In the genomic region with DNA sequence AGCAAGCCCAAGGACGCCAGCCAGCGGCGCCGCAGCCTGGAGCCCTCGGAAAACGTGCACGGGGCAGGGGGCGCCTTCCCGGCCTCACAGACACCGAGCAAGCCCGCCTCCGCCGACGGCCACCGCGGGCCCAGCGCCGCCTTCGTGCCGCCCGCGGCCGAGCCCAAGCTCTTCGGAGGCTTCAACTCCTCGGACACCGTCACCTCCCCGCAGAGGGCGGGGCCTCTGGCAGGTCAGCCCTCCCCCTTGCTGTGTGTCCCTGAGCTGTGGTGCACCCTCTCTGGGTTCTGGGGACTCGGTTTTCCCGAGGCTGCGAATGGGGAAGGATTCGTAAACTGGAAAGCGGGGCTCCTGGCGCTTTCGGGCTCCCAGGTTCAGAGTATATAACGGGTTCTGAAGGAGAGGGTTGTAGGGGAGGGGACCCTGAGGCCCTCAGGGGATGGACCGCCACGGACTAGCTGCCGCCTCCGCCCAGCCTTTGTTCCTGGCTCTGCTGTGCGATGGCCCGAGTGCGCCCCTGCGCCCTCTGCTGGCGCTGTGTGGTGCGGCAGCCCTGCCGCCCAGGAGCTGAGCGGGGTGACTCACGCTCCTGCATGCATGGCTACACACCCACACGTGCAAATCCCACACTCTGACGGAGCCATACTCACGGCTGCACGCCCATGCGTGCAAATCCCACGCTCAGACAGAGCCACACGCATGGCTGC, we compare ENCODE assay signal across 8 mouse cellular contexts. TPM values are rescaled to one million over a fixed set of nuclear protein-coding genes. Genes with fewer than 3 reads are reported as not detected.
DNase-seq lines count a peak whose midpoint lies in the region; ATAC-seq and TF ChIP-seq lines count a peak whose summit lies in the region.

No protein-coding gene starts in this region.

- intact Hi-C loops in heart, postnatal 25 days (cut with DNase I) = loop anchor here (1.0 kb wide), 1 partner anchor 116 kb away; no protein-coding TSS in a partner anchor

- peak; percentile 81 for DNase-seq in ES-E14 (ENCODE audit: low read depth, low spot score)
- peak; percentile 83 for DNase-seq in cerebellum, adult 11-12 months
- DNase-seq in heart, postnatal 25 days (ENCODE audit: low spot score) = peak; percentile 85
- DNase-seq in layer of hippocampus, adult 11-12 months (ENCODE audit: low spot score) = peak; percentile 97
- DNase-seq in liver, postnatal 0 days = peak; percentile 89
- peak; percentile 78 for DNase-seq in telencephalon, adult 2 months (ENCODE audit: low read depth, low spot score)

- peak overlapping the region; percentile 56 to 65 for H3K4me3 ChIP-seq in ES-E14 (ENCODE audit: insufficient read depth in 1 of 2, low read depth in 1 of 2, low read length in 2 of 2, poor library complexity in 1 of 2, severe bottlenecking in 1 of 2)
- H3K4me3 ChIP-seq in forebrain, embryonic 15.5 days = peak overlapping the region; percentile 33
- H3K4me3 ChIP-seq in liver, postnatal 0 days (ENCODE audit: low read depth, low read length) = peak overlapping the region; percentile 41
- H3K4me3 ChIP-seq in neural tube, embryonic 13.5 days = peak overlapping the region; percentile 28

- H3K27ac ChIP-seq in ES-E14 (ENCODE audit: insufficient read depth, low read depth, low read length, poor library complexity, severe bottlenecking) = no peak overlapping the region; the same call in 1 of the 2 replicates
- peak overlapping the region; percentile 86 for H3K27ac ChIP-seq in forebrain, embryonic 15.5 days (replicated peaks)
- no peak overlapping the region for H3K27ac ChIP-seq in liver, postnatal 0 days (ENCODE audit: low read depth)
- peak overlapping the region; percentile 82 for H3K27ac ChIP-seq in neural tube, embryonic 13.5 days (replicated peaks)

- WGBS in forebrain, embryonic 15.5 days = under 1% methylated on average over 56 of the region's 56 CpGs
- WGBS in liver, postnatal 0 days (ENCODE audit: insufficient replicate concordance) = under 1% methylated on average over 56 of the region's 56 CpGs
- under 1% methylated on average over 54 of the region's 56 CpGs for WGBS in neural tube, embryonic 13.5 days

- peak overlapping the region; percentile 44 for H3K9ac ChIP-seq in ES-E14 (ENCODE audit: insufficient read depth, low read depth, low read length, poor library complexity, severe bottlenecking)
- peak overlapping the region; percentile 58 for H3K9ac ChIP-seq in forebrain, embryonic 15.5 days (replicated peaks)
- H3K9ac ChIP-seq in liver, postnatal 0 days (replicated peaks) = no peak overlapping the region
- H3K9ac ChIP-seq in neural tube, embryonic 13.5 days = peak overlapping the region; percentile 64

- in situ Hi-C loops in ES-E14 (cut with MboI; ENCODE audit: low sequenced_read_pairs in 2 of 2, unreplicated experiment in 2 of 2) = no loop called here

- no peaks in the 10 kb centered on the region for H3K27me3 ChIP-seq in forebrain, embryonic 15.5 days
- peaks cover 9% of the 10 kb centered on the region; the same call in 1 of the 2 replicates for H3K27me3 ChIP-seq in liver, postnatal 0 days (ENCODE audit: insufficient read depth, low read length)
- H3K27me3 ChIP-seq in neural tube, embryonic 13.5 days = no peaks in the 10 kb centered on the region

- H3K4me2 ChIP-seq in forebrain, embryonic 15.5 days (replicated peaks) = peak overlapping the region; percentile 53
- peak overlapping the region; percentile 70 for H3K4me2 ChIP-seq in liver, postnatal 0 days (ENCODE audit: low read depth, low read length)
- peak overlapping the region; percentile 49 for H3K4me2 ChIP-seq in neural tube, embryonic 13.5 days

- peaks cover 2 to 32% of the 10 kb centered on the region in 2 experiments; a peak in 3 of 4 replicates for H3K4me1 ChIP-seq in ES-E14 (ENCODE audit: control insufficient read depth in 2 of 2, insufficient read depth in 2 of 2, low read length in 2 of 2, poor library complexity in 1 of 2)
- peaks cover 31% of the 10 kb centered on the region for H3K4me1 ChIP-seq in forebrain, embryonic 15.5 days
- peaks cover 8% of the 10 kb centered on the region; the same call in 1 of the 2 replicates for H3K4me1 ChIP-seq in liver, postnatal 0 days (ENCODE audit: insufficient read depth)
- peaks cover 49% of the 10 kb centered on the region for H3K4me1 ChIP-seq in neural tube, embryonic 13.5 days (replicated peaks)

- peak; percentile 99 for TF ChIP-seq CTCF in liver, postnatal 0 days (IDR thresholded peaks at IDR 0.05; ENCODE audit: low read depth)

- peak; percentile 87 for ATAC-seq in forebrain, embryonic 15.5 days (replicated peaks)
- ATAC-seq in liver, postnatal 0 days = peak; percentile 90
- peak; percentile 85 for ATAC-seq in neural tube, embryonic 13.5 days (ENCODE audit: low read depth)

- no peaks in the 10 kb centered on the region for H3K9me3 ChIP-seq in ES-E14 (ENCODE audit: control insufficient read depth, insufficient read depth, low read depth, low read length)
- no peaks in the 10 kb centered on the region for H3K9me3 ChIP-seq in forebrain, embryonic 15.5 days
- H3K9me3 ChIP-seq in liver, postnatal 0 days (ENCODE audit: low read length) = no peaks in the 10 kb centered on the region
- no peaks in the 10 kb centered on the region for H3K9me3 ChIP-seq in neural tube, embryonic 13.5 days

- TF ChIP-seq EP300 in liver, postnatal 0 days (IDR thresholded peaks at IDR 0.05; ENCODE audit: low read depth) = no peak

- peaks cover 14% of the 10 kb centered on the region; the same call in 1 of the 2 replicates for H3K36me3 ChIP-seq in ES-E14 (ENCODE audit: control insufficient read depth, insufficient read depth, low read length, poor library complexity, severe bottlenecking)
- H3K36me3 ChIP-seq in forebrain, embryonic 15.5 days = peaks cover 11% of the 10 kb centered on the region; the same call in 1 of the 2 replicates
- H3K36me3 ChIP-seq in liver, postnatal 0 days (replicated peaks; ENCODE audit: insufficient read depth, low read length) = no peaks in the 10 kb centered on the region
- peaks cover 48% of the 10 kb centered on the region for H3K36me3 ChIP-seq in neural tube, embryonic 13.5 days

TF ChIP-seq in ES-E14, 5 proteins besides CTCF, POLR2A, EP300 and RAD21:
- peak; percentile 58; the same call in 1 of the 2 replicates for TF ChIP-seq ZC3H11A (IDR thresholded peaks at IDR 0.05; ENCODE audit: borderline replicate concordance, low read depth, low read length)
- TF ChIP-seq ZNF384 (IDR thresholded peaks at IDR 0.05; ENCODE audit: low read depth, low read length) = no peak
- TF ChIP-seq CHD2 (IDR thresholded peaks at IDR 0.05; ENCODE audit: low read depth, low read length) = no peak
- TF ChIP-seq HCFC1 (IDR thresholded peaks at IDR 0.05; ENCODE audit: borderline replicate concordance, insufficient read depth, low read length) = 0 out of 2 replicates have a peak, but pooled peaks have one; percentile 39
TF ChIP-seq in ES-E14: peak in this region for 2.

RNA-seq across cellular contexts. Expression of a gene that starts 39.0 kb away (rescaled TPM):
- 32.5 and 36.7 TPM in 2 replicates for total RNA-seq in ES-E14 (2012; rRNA removed)
- 35.6 and 37.9 TPM in 2 replicates for polyA plus RNA-seq in forebrain, embryonic 15.5 days (2015; fragmentation: Nextera tagmentation; extraction: Ambion mirVana)
- 1 to 10 TPM; 2.9 to 5.1 TPM for total RNA-seq in heart, postnatal 25 days (2021)
- polyA plus RNA-seq in liver, postnatal 0 days (2015; fragmentation: Nextera tagmentation; extraction: Ambion mirVana) = 1.6 and 1.8 TPM in 2 replicates
- polyA plus RNA-seq in neural tube, embryonic 13.5 days (2015; fragmentation: Nextera tagmentation; extraction: Ambion mirVana) = 32.0 and 32.5 TPM in 2 replicates

Comparison
In these comparisons a context has a peak if more than half of its experiments do, and no peak if none do; other contexts are left out.
1. H3K27ac ChIP-seq: peak in forebrain, embryonic 15.5 days (single experiment) and neural tube, embryonic 13.5 days (single experiment); none in ES-E14 (single experiment) and liver, postnatal 0 days (single experiment).
2. RNA of a gene that starts 39.0 kb away (polyA plus RNA-seq): 35.6 to 37.9 TPM in forebrain, embryonic 15.5 days and 32.0 to 32.5 TPM in neural tube, embryonic 13.5 days; 1.6 to 1.8 TPM in liver, postnatal 0 days; every median in the first group is over 10 times any median in the second.
3. Peak in every context shown above with its lines, with median percentiles within 50 percentile points of each other: DNase-seq, H3K4me3 ChIP-seq, ATAC-seq and H3K4me2 ChIP-seq.